Mouse (Mus musculus) ovary, postnatal 36 days (tissue): ENCODE measurements around the gene Polm.
"Not testable (repeated sequence)": the region's sequence is repeated elsewhere in the genome, so short reads cannot be mapped to it uniquely, and the experiment has no call there.

Experiments used
- DNase-seq: peaks from one replicate; pipeline ENCODE4 v3.0.0; 2022; ENCODE audit warnings: low spot score, mixed read lengths

Gene Polm

DNA sequence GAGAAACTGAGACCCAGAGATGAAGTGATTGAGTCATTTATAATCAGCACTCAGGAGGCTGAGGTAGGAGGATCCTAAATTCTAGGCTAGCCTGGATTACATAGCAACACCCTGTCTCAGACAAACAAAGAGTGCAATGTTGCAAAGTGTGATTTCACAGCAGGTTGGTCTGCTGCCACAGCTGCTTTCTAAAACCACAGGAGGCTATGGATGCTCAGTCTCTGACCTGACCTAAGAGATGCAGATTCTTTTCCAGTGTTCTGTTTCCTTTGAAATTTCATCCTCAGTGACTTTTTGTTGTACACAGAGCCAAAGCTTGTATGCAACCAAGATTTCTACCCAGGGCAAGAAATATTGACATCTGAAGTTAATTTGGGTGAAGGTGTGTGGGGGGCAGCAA, 17.7 kb upstream of the Polm start:
- no peak for DNase-seq

DNA sequence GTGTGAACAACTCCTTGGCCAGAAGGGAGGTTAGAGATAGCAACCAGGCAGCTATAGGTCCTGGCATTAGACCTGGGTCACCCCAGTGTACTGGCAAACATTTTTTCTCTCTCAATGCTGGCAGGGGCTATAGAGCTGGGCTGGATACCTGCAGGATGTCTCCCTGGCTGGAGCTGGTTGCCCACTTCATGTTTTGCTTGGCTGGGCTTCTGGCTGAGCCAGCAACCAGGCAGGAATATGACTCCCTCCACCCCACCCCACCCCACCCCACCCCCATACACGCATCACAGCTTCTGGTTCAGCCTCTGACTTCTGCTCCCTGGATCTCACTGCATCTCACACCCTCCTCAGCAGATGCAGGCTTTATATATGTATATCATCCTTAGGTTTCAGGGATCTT, 14.5 kb upstream of the Polm start:
- no peak for DNase-seq

DNA sequence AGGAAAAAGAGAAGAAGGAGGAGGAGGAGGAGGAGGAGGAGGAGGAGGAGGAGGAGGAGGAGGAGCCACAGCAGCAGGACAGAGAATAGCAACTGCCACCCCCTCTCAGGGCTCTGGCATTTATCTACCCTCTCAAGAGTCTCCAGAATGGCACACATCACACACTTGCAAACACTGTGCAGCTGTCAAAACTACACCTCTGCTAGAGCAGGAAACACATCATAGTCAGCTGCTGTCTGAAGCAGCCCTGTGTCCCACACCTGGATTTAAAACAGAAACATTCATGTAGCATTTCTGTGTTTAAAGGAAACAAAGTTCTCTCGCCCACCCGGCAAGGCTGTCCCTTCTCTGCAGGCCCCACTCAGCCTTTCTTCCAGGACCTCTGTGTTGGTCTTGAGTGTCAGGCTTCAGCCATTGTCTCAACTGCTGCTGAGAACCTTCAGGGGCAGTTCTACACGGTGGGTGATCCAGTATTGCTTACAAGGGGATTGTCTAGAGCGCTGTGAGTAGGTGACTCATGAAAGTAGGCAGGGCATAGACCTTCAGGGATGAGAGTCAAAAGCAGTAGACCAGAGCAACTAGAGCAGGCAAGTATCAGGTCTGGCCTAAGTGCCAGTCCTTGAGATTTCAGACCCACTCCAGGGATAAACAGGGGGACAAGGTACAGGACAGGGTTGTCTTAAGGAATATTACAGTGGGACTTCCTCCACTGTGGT, 13.4 kb upstream of the Polm start:
- no peak for DNase-seq

DNA sequence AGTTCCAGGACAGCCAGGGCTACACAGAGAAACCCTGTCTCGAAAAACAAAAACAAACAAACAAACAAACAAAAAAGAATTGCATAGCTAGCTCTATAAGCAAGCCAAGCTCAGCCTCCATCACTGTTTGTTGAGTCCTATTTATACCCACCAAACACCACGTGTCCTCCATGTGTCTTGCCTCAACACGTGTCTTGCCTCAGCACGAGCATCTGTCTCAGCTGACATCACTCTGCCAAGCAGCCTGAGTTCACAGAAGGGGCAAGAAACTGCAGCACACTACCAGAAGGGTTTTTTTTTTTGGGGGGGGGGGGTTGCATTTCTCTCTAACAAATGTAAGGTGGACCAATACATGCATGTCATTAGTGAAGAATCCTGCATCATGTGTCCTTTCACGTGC, 12.6 kb upstream of the Polm start:
- no peak for DNase-seq

DNA sequence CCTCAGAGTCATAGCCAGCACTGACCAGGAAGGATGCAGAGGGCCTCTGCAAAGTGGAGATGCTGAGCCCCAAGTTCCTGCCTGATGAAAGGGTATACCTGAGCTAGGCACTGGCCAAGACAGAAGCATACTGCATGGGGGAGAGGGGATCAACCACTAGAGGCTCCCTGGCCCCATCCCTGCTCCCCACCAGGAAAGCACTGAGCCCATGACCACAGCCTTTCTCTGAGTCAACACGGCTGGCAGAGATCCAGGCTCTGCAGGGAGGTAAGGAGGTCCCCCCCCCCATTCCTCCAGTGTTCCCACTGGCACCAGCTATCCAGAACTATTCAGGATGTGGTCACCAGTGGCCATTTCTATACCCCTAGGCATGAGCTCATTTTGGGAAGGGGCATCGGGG, 11.5 kb upstream of the Polm start:
- no peak for DNase-seq

DNA sequence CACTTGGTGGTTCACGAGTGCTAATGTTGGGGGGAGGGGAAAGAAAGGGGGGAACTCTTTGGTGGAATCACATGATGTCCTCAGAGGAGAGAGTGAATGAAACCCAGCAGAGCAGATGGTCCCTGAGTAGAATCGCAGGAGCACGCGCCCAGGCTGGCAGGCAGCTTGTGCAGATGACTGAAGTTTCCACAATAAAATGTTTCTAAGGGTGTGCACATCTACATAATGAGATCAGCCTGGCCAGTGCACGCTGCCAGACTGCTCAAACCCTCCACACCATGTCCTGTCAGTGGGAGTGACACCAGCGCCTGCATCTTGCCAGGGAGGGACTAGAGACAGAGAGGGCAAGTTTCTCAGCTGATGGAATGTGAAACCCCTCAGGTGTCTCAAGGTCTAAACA, 10.9 kb upstream of the Polm start:
- no peak for DNase-seq

DNA sequence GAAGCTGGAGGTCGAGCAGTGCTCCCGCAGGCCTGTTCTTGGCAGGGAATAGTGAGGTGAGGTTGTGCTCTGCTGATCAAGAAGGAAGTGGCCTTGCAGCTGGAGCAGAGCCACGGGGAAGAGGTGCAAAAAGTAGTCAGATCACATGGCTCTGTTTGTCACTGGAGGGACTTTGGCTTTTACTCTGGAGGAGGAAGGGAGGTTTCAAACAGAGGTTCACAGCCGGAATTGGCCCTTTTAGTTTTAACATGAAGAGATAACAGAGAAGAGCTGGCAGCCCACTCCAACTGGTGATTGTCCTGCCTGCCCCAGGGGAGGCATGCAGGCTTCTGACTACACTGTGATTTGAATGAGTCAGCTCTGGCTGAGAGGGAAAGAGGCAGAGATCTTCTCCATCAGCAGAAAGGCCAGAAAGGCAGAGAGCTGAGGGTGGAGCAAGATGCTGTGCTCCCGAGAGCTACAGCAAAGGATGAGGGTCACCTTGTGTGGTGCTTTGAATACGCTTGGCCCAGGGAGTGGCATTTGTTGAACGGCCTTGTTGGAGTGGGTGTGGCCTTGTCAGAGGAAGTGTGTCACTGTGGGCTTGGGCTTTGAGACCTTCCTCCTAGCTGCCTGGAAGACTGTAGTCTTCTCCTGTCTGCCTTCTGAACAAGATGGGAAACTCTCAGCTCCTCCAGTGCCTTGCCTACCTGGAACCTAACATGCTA, 9.0 kb upstream of the Polm start:
- DNase-seq = peak; percentile 51

DNA sequence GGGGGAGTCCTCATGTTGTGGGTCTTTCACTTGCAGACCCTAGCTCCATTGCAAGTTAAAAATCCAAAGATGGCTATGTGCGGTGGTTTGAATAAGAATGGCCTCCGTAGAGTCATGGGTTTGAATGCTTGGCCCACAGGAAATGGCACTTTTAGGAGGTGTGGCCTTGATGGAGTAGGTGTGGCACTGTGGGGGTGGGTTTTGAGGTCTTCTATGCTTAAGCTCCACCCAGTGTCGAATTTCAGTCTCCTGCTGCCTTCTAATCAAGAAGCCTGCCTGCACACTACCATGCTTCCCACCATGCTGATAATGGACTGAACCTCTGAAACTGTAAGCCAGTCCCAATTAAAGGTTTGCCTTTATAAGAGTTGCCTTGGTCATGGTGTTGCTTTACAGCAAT, 5.3 kb upstream of the Polm start:
- no peak for DNase-seq

DNA sequence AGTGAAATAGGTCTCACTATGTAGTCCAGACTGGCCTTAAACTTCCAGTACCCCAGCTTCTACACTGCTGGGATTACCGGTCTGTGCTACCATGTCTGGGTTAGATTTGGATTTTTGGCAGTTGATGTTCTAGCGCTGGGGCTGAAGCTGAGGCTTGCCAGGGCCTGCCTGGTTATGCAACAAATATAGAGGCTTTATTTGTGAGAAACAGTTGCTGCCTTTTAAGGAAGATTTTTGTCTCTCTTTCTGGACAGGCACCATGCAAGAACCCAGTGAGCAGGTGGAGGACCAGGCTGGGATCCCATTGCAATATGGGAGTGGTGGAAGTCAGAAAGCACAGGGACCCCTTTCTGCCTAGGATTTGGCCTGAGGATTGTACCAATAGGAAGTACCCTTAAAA, 3.9 kb upstream of the Polm start:
- DNase-seq = no peak

DNA sequence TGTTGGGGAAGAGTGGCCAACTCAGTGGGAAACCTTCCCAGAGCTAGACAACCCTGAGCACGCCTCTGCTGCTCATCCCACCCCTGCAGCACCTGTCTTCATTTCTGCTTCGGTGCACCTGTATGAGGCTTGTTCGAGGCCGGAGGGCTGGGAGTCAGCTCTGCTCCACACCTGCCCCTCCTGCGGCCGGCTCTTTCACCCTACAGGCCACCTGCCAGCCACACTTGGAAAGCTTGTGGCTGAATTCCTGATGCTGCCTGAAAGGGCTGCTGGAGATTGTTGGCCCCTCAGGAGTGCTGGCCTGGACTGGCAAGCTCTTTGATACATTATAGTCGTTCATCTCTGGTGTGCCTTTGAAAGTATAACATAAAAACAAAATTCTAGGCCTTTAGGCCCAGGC, 2.5 kb upstream of the Polm start:
- DNase-seq = no peak

DNA sequence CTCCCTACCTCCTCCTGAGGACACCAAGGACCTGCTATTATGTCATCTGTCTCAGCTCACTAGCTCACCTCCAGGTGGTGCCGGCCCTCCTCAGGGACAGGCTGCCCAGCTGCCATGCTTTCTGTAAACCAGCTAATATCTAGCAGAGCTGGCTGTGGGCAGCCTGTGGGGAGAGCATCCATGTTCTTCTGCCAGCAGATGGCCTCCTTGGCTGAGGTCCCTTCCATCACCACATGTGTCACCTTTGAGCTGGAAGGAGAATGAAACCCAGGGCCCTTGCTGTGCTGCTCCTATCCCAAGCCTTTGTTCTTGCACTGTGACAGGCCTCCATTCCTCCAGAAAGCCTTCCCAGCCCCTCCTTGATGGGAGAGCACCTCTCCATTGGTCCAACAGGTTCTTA, 1.7 kb downstream of the Polm start:
- no peak for DNase-seq

DNA sequence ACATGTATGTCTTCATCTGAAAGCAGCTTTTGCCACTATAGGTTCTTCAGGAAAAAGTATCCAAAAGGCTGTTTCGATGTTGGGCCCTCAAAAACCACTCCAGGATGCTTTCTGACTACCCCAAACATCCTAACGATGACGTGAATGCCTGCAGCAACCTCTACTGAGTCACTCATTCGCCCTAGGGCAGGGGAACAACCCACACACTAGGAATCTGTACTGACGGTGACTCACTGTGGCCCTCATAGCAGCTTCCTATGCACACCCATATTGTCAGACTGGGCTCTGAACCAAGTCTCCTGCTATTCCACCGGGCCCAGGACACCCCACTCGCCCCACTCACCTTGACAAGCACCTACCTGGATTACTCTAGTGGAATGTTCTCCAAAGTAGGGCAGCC, 2.8 kb downstream of the Polm start:
- DNase-seq = no peak

DNA sequence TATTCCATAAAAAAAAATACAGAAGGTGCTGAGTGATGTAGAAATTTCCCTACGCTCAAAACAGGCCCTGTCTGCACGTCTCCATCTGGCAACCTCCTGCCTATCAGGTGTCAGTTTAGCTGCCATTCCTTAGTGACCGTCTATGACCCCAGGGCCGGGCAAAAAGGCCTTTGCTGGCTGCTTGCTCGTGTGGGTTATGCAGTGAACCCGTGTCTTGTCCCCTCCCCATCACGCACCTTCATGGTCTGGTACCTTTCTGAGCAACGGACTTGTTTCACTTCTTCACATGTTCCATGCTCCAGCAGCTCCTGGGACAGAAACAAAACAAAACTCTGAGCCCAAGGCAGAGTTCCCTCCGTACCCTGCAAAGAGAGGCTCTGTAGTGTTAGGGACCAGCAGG, 3.3 kb downstream of the Polm start:
- no peak for DNase-seq

DNA sequence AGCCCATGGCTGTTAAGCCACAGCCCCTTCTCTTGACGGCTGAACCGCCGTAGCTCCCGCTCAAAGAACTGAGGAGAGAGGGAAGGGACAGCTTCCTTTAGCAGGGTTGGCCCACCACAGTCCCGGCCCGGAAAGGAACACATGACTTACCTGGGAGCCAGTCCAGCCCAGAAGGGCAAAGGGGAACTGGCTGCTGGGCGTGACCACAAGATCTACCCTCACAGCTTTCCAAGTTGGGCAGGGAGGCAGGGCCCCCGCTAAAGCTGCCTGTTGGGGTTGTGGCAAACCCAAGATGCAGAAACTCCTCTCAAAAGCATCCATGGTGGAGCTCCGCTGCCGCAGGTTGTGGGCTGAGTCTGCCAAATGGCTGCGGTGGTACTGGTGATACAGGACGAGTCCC, 8.5 kb downstream of the Polm start:
- no peak for DNase-seq

DNA sequence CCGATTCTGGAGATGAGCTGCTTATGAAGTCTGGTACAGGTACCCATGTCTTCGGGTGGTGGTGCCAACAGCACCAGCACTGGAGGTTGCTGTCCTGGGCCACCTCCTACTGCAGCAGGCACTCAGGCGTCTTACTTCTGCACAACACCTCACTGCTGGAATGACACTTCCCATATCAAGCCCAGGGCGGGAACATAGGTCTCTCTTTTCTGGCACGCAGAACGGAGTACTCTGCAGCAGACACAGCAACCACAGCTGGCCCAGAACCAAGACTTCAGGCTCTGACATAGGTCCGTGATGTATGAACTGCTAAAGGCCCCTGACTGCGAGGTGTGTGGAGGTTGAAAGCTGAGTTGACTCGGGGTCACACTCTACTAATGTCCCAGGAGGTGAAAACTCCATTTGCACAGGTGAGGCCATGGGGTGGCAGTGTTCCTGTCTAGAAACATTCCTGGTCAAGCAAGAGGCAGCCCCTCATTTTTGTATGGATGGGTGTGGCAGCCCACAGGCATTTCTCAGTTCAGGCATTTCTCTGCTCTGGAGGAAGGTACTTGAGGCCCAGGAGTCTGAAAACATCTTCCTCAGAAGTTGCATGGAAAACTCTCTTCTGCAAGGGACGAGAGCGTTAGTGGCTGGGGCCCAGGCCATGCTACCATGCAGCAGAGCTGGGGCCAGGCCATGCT, 9.2 kb downstream of the Polm start:
- DNase-seq = no peak

DNA sequence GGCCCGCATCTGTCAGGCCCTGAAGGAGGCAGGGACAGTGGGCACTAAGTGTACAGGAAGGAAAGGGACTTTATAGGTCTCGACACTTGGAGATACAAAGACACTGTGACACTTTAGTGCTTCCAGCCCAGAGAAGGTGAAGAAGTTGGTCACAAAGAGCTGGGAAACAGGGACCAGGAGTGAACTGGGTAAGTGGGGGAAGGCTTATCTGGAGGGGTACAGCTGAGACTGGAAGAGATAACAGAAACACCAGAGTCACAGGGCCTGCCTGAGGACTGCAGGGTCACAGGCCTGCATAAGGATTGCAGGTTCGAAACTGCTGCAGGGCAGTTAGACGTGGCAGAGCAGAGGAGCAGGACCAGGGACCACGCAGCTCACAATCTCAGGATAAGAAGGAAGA, 9.9 kb downstream of the Polm start:
- no peak for DNase-seq

DNA sequence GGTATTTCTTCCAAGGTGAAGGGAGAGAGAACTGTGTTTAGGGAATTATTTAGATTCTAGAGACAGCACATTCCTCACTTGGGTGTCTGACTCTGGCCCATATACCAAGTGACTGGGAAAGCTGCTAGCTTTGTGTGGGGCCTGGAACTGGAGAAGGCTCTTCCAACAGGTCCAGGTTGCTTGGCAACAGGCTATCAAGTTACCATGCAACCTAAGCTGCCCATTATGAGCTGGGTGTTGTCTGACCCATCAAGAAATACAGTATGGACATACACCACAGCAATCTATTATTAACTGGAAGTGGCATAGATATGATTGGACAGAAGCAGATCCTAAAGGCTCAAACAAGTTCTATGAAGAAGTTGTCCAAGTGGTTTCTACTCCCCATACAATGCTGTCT, 12.4 kb downstream of the Polm start:
- DNase-seq = no peak

DNA sequence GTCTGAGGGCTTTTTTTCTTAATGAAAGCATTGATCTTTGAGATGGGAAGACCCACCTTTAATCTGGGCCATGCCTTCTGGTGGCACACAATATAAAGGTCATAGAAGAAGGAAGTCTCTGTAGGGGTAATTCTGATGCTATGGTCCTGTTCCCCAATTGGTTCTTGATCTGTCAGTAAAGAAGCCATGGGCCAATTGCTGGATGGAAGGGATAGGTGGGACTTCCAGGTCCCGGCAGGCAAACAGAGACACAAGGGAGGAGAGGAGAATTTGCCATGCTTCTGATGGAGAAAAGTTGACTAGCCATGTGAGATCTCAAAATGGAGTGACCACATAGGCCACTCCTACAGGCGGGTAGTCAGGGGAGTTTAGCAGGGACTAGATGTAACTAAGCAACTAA, 18.6 kb downstream of the Polm start:
- no peak for DNase-seq

DNA sequence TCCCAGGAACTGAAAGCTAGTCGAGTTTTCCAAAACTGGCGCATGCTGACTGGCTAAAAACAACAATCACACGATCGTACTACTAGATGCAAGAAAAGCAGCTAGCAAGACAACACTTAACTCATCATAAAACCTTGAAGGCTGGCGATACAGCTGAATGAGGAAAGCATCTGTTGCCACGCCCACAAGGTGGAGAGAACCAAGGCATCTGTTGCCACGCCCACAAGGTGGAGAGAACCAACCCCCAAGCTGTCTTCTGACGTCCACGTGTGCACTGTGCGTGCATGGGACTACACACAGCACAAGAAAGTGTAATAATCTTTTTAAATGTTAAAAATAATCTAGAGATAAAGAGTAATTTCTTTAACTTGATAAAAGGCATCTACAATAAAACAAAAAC, 24.4 kb downstream of the Polm start:
- DNase-seq = no peak

DNA sequence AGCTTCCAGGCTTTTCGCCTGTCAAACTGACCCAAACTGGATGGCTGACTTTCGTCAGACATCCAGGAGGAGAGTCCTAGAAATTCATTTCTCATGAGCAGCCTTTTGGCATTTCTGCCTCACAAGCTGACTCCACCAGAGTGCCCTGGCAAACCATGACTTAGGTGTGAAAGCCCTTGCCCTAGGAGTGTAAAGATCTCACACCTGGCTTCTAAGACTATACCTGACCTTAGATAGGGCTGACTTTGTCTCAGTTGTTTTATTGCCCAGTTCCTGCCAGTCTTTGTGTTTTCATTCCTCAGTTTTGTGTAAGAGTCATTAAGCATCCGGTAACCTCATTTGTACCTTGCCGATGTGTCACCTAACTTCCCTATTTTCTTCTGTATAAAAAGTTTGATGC, 28.3 kb downstream of the Polm start:
- DNase-seq = not testable (repeated sequence)

DNA sequence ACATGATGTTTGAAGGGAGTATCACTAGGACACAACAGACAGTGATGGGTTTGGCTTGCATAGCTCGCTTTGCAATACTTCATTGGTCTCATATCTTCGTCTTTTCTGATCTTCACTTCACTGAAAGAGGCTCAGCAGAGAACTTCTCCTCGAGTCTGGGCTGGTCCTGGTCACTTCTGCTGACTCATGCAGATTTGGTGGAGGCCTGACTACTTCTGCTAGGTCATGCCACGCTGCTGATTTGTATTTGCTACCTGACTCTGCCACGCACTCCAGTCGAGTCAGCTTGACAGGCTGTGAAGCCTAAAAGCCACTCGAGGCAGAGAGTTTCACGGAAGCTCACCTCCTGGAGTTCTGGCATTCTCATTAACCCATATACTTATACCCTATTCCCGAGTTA, 29.9 kb downstream of the Polm start:
- no peak for DNase-seq

DNA sequence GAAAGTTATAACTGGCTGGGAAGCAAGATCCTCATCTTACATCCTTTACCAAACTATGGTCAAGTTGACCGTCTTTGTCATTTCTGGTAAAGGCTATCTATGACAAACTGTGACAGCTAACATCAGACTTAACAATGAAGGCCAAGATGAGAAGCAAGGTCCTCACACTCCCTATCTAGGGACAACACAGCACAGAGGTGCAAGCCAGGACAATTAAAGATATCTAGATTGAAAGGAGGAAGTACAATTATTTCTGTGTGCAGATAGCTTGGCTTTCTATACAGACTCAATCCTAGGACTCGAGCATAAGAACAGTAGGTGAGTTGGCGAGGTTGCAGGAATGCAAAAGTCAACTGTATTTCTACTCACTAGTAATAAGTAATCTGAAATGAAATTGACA, 32.1 kb downstream of the Polm start:
- no peak for DNase-seq

DNA sequence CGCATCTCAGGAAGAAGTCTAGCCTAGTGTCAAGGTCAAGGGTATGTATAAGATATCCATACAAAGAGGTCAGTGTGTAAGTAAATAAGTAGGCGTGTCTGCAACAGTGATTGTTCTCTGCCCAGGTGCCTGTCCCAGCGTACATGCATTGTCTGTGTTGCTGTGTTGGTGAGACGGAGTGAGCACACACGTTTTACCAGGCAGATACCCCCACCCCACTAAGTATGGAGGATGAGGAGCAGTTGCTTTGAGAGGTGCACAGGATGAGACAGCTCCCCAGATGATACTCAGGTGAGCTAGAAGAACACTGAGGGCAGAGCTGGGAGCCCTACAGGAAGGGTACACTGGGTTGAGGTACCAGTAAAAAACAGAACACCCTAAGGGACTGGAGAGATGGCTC, 33.6 kb downstream of the Polm start:
- DNase-seq = no peak

DNA sequence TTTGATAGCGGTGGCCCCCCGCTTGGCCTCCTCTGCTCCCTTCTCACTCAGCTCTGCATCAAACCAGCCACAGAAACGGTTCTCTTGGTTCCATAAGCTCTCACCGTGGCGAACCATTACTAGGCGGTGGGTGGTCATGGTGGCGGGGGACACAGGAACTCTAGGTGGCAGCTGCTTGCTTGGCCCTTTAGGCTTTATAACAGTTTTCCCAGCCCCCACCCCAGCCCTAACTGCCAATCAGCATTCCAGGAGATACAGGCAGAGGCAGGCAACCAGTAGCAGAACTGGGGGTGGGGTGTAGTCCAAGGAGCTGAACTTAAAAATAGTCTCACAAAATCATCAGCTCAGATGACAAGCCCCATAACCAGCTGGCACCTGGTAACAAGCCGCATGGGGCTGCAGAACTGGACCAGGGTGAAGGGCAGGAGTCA, 34.2 kb downstream of the Polm start, which contains the start of gene Pgam2:
Gene Pgam2 (minus strand): TSS at position 183 of the 431 bp plus-strand sequence.
- no peak for DNase-seq
